Mouse (Mus musculus) midbrain, postnatal 0 days (tissue): ENCODE results near the gene Iqschfp. TPM values are rescaled to one million over a fixed set of nuclear protein-coding genes. Genes with fewer than 3 reads are reported as not detected.

ENCODE experiments used
- ATAC-seq: fragments of 200-750 bp; cut with Nextera tagmentation; 2 replicates; pipeline ENCODE4 v1.8.0; 2017; ENCODE audit warnings: moderate number of reproducible peaks, mild to moderate bottlenecking, moderate TSS enrichment, moderate library complexity; ENCODE audit not compliant: low FRiP score
- DNase-seq: peaks from one replicate; pipeline ENCODE4 v3.0.0-alpha.2; 2015; ENCODE audit warnings: low spot score
- H3K27ac ChIP-seq: fragments of 300-500 bp; sonication (generic); 2 replicates; pipeline ENCODE4 v1.5.1; 2014; ENCODE audit warnings: low read depth, mild to moderate bottlenecking, low read length, mixed read lengths
- H3K27me3 ChIP-seq: fragments of 300-500 bp; sonication (generic); 2 replicates; pipeline ENCODE4 v1.6.1; 2014; ENCODE audit warnings: low read length, control low read depth, mixed read lengths; ENCODE audit not compliant: insufficient read depth
- H3K36me3 ChIP-seq: fragments of 300-500 bp; sonication (generic); 2 replicates; pipeline ENCODE4 v1.6.1; 2014; ENCODE audit warnings: low read length, control low read depth, mixed read lengths; ENCODE audit not compliant: insufficient read depth
- H3K4me1 ChIP-seq: fragments of 300-500 bp; sonication (generic); 2 replicates; pipeline ENCODE4 v1.6.1; 2014; ENCODE audit warnings: mild to moderate bottlenecking, control low read depth, antibody characterized with exemption, low read length, mixed read lengths; ENCODE audit not compliant: insufficient read depth
- H3K4me2 ChIP-seq: fragments of 300-500 bp; sonication (generic); 2 replicates; pipeline ENCODE4 v1.6.1; 2014; ENCODE audit warnings: low read depth, mild to moderate bottlenecking, low read length, mixed read lengths; ENCODE audit not compliant: poor library complexity, severe bottlenecking
- H3K4me3 ChIP-seq: fragments of 300-500 bp; sonication (generic); 2 replicates; pipeline ENCODE4 v1.5.1; 2014; ENCODE audit warnings: low read depth, mild to moderate bottlenecking, low read length, moderate library complexity
- H3K9ac ChIP-seq: fragments of 300-500 bp; sonication (generic); replicated peaks from 2 replicates; pipeline ENCODE4 v1.6.1; 2014; ENCODE audit warnings: mild to moderate bottlenecking, low read length, moderate library complexity, mixed read lengths; ENCODE audit not compliant: poor library complexity, severe bottlenecking
- H3K9me3 ChIP-seq: fragments of 300-500 bp; sonication (generic); 2 replicates; pipeline ENCODE4 v1.6.1; 2016; ENCODE audit warnings: low read length, control low read depth
- CTCF ChIP-seq: IDR thresholded peaks from 2 replicates; pipeline ENCODE4 v1.5.1; 2016; ENCODE audit warnings: antibody characterized with exemption, mild to moderate bottlenecking
- WGBS: fragments of 180-500 bp; shearing (Covaris S2); extraction: QIAGEN DNeasy Blood & Tissue Kit; methylation state at CpG from one replicate; pipeline ENCODE4 v1.1.7; 2014; 5-methylcytosine and 5-hydroxymethylcytosine counted together
- polyA plus RNA-seq: library from polyadenylated mRNA; unstranded; fragments of >200 nt; fragmentation: Nextera tagmentation; extraction: Ambion mirVana; gene quantifications from 2 replicates; pipeline ENCODE4 v1.2.1, GENCODE M21; 2015
- total RNA-seq: library from RNA; depleted of rRNA; stranded (reverse); fragments of >200 nt; gene quantifications from 2 replicates; pipeline ENCODE4 v1.2.3, GENCODE M21; 2014

The Iqschfp gene
- total and polyA plus RNA-seq, 2 experiments from 2014 or later: 4.5 to 5.7 TPM

DNA sequence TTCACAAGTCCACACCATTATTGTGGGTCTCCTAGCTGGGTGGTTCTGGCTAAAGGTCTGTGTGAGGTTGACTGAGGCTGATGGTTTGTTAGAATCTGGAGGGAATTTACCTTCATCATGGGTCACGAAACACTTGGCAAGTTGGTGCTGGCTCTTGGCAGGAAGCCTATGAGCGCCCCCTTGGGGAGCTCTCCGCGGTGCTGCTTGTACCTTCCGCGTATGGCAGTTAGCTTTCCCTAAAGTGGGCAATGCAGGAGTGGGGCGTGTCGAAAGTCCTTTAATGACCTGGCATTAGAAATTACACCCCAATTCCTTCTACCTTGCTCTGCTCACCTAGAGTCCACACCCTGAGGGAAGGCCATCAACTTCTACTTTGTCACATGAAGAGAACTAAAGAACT lies 295.4 kb downstream of the Iqschfp start:
- Histone ChIP-seq H3K4me3 (no peak overlapping the region), H3K9me3 (no peaks in the 10 kb centered on the region), H3K36me3 (no peaks in the 10 kb centered on the region), H3K4me2 (no peak overlapping the region), H3K27me3 (no peaks in the 10 kb centered on the region), H3K27ac (no peak overlapping the region), H3K4me1 (no peaks in the 10 kb centered on the region), H3K9ac (no peak overlapping the region)
- DNase-seq (no peak), ATAC-seq (no peak)
- no peak for TF ChIP-seq CTCF
- 68% methylated on average over 8 of the region's 8 CpGs for WGBS

- no peak for ATAC-seq
- no peak overlapping the region for H3K4me2 ChIP-seq
- DNase-seq: no peak
- no peaks in the 10 kb centered on the region for H3K36me3 ChIP-seq
- TF ChIP-seq CTCF: no peak
- WGBS: 87% methylated on average over 2 of the region's 2 CpGs
- no peaks in the 10 kb centered on the region for H3K27me3 ChIP-seq
- H3K4me3 ChIP-seq: no peak overlapping the region
- H3K4me1 ChIP-seq: no peaks in the 10 kb centered on the region
- no peak overlapping the region for H3K27ac ChIP-seq
- no peak overlapping the region for H3K9ac ChIP-seq
- no peaks in the 10 kb centered on the region for H3K9me3 ChIP-seq
These were observed 297.1 kb downstream of the Iqschfp start for GRCm38 (mm10) chr3:68189100-68189499.

- DNase-seq: no peak
- no peak overlapping the region for H3K9ac ChIP-seq
- no peak for ATAC-seq
- no peak overlapping the region for H3K27ac ChIP-seq
- H3K4me3 ChIP-seq: no peak overlapping the region
- no peaks in the 10 kb centered on the region for H3K36me3 ChIP-seq
- no peaks in the 10 kb centered on the region for H3K9me3 ChIP-seq
- 90% methylated on average over 1 of the region's 1 CpGs for WGBS
- no peaks in the 10 kb centered on the region for H3K4me1 ChIP-seq
- no peaks in the 10 kb centered on the region for H3K27me3 ChIP-seq
- no peak for TF ChIP-seq CTCF
- no peak overlapping the region for H3K4me2 ChIP-seq
These were observed 304.9 kb downstream of the Iqschfp start for GRCm38 (mm10) chr3:68196933-68197332.

GRCm38 (mm10) chr3:68201214-68201613 lies 309.2 kb downstream of the Iqschfp start:
- ATAC-seq (no peak), DNase-seq (peak; percentile 52)
- H3K4me3 ChIP-seq: no peak overlapping the region
- no peak overlapping the region for H3K27ac ChIP-seq
- no peak overlapping the region for H3K9ac ChIP-seq
- TF ChIP-seq CTCF: no peak
- H3K27me3 ChIP-seq: no peaks in the 10 kb centered on the region
- 12% methylated on average over 1 of the region's 1 CpGs for WGBS
- H3K4me1 ChIP-seq: no peaks in the 10 kb centered on the region
- H3K4me2 ChIP-seq: no peak overlapping the region
- no peaks in the 10 kb centered on the region for H3K9me3 ChIP-seq
- no peaks in the 10 kb centered on the region for H3K36me3 ChIP-seq

GRCm38 (mm10) chr3:68202162-68202902 lies 310.3 kb downstream of the Iqschfp start:
- no peaks in the 10 kb centered on the region for H3K9me3 ChIP-seq
- no peak for DNase-seq
- H3K4me2 ChIP-seq: no peak overlapping the region
- H3K27me3 ChIP-seq: no peaks in the 10 kb centered on the region
- H3K9ac ChIP-seq: no peak overlapping the region
- no peak overlapping the region for H3K27ac ChIP-seq
- no peaks in the 10 kb centered on the region for H3K4me1 ChIP-seq
- no peak for ATAC-seq
- WGBS: 25% methylated on average over 4 of the region's 4 CpGs
- no peak overlapping the region for H3K4me3 ChIP-seq
- no peak for TF ChIP-seq CTCF
- H3K36me3 ChIP-seq: no peaks in the 10 kb centered on the region

GRCm38 (mm10) chr3:68203934-68204467 lies 312.0 kb downstream of the Iqschfp start:
- Histone ChIP-seq H3K9ac (no peak overlapping the region), H3K4me2 (no peak overlapping the region), H3K4me3 (no peak overlapping the region), H3K27me3 (no peaks in the 10 kb centered on the region), H3K9me3 (no peaks in the 10 kb centered on the region), H3K27ac (no peak overlapping the region), H3K4me1 (no peaks in the 10 kb centered on the region), H3K36me3 (no peaks in the 10 kb centered on the region)
- 61% methylated on average over 4 of the region's 4 CpGs for WGBS
- DNase-seq: no peak
- no peak for TF ChIP-seq CTCF
- ATAC-seq: no peak
